Mouse (Mus musculus) intestine, embryonic 14.5 days (tissue): ENCODE data around the gene 1700013G24Rik. TPM values are rescaled to one million over a fixed set of nuclear protein-coding genes. Genes with fewer than 3 reads are reported as not detected.

Source experiments
- ATAC-seq: fragments of 200-750 bp; cut with Nextera tagmentation; replicated peaks from 2 replicates; pipeline ENCODE4 v1.8.0; 2017; ENCODE audit warnings: low read depth, moderate number of reproducible peaks, moderate TSS enrichment, moderate library complexity; ENCODE audit not compliant: low FRiP score, low TSS enrichment
- DNase-seq: peaks from one replicate; pipeline ENCODE4 v3.0.0-alpha.2; 2018; ENCODE audit warnings: low spot score
- H3K27ac ChIP-seq: fragments of 300-500 bp; sonication (generic); 2 replicates; pipeline ENCODE4 v1.5.1; 2014; ENCODE audit warnings: low read depth, mild to moderate bottlenecking, control low read depth
- H3K27me3 ChIP-seq: fragments of 300-500 bp; sonication (generic); replicated peaks from 2 replicates; pipeline ENCODE4 v1.6.1; 2014; ENCODE audit warnings: low read length, control low read depth; ENCODE audit not compliant: control insufficient read depth, insufficient read depth
- H3K36me3 ChIP-seq: fragments of 300-500 bp; sonication (generic); 2 replicates; pipeline ENCODE4 v1.6.1; 2014; ENCODE audit warnings: low read length, control low read depth; ENCODE audit not compliant: control insufficient read depth, insufficient read depth
- H3K4me1 ChIP-seq: fragments of 300-500 bp; sonication (generic); replicated peaks from 2 replicates; pipeline ENCODE4 v1.6.1; 2014; ENCODE audit warnings: low read length, control low read depth, mixed read lengths; ENCODE audit not compliant: control insufficient read depth, insufficient read depth
- H3K4me2 ChIP-seq: fragments of 300-500 bp; sonication (generic); 2 replicates; pipeline ENCODE4 v1.6.1; 2014; ENCODE audit warnings: low read length
- H3K4me3 ChIP-seq: fragments of 300-500 bp; sonication (generic); 2 replicates; pipeline ENCODE4 v1.5.1; 2014; ENCODE audit warnings: low read depth, low read length, control low read depth, mixed read lengths
- H3K9ac ChIP-seq: fragments of 300-500 bp; sonication (generic); 2 replicates; pipeline ENCODE4 v1.6.1; 2014; ENCODE audit warnings: mild to moderate bottlenecking, low read length
- H3K9me3 ChIP-seq: fragments of 300-500 bp; sonication (generic); 2 replicates; pipeline ENCODE4 v1.6.1; 2016; ENCODE audit warnings: low read length, control low read depth; ENCODE audit not compliant: control insufficient read depth
- WGBS: fragments of 180-500 bp; shearing (Covaris S2); extraction: QIAGEN DNeasy Blood & Tissue Kit; methylation state at CpG from one replicate; pipeline ENCODE4 v1.1.7; 2014; 5-methylcytosine and 5-hydroxymethylcytosine counted together
- polyA plus RNA-seq: library from polyadenylated mRNA; unstranded; fragments of >200 nt; fragmentation: Nextera tagmentation; extraction: Ambion mirVana; gene quantifications from 2 replicates; pipeline ENCODE4 v1.2.1, GENCODE M21; 2014

1700013G24Rik gene
- polyA plus RNA-seq, 1 experiment from 2014 or later, result not detected

GRCm38 (mm10) chr4:137449132-137449531 is 4.0 kb upstream of the 1700013G24Rik start:
- ATAC-seq (no peak; the same call in 1 of the 2 replicates), DNase-seq (no peak)
- Histone ChIP-seq H3K4me1 (0 out of 2 replicates have a peak, but pooled peaks cover 5% of the 10 kb centered on the region), H3K36me3 (no peaks in the 10 kb centered on the region), H3K27ac (no peak overlapping the region), H3K4me2 (no peak overlapping the region), H3K9me3 (no peaks in the 10 kb centered on the region), H3K27me3 (no peaks in the 10 kb centered on the region), H3K9ac (no peak overlapping the region), H3K4me3 (no peak overlapping the region)
- WGBS, result 47% methylated on average over 2 of the region's 2 CpGs

- no peak overlapping the region for H3K9ac ChIP-seq
- no peak overlapping the region for H3K4me3 ChIP-seq
- no peaks in the 10 kb centered on the region for H3K36me3 ChIP-seq
- 0 out of 2 replicates have a peak, but pooled peaks cover 5% of the 10 kb centered on the region for H3K4me1 ChIP-seq
- no peak overlapping the region for H3K4me2 ChIP-seq
- ATAC-seq (no peak), DNase-seq (no peak)
- WGBS, result 79% methylated on average over 10 of the region's 10 CpGs
- H3K27ac ChIP-seq, result no peak overlapping the region
- H3K9me3 ChIP-seq, result no peaks in the 10 kb centered on the region
- H3K27me3 ChIP-seq, result no peaks in the 10 kb centered on the region
These were observed 3.4 kb upstream of the 1700013G24Rik start for GRCm38 (mm10) chr4:137449715-137450114.

GRCm38 (mm10) chr4:137452190-137452589 is 894 bp upstream of the 1700013G24Rik start:
- Histone ChIP-seq H3K4me2 (no peak overlapping the region), H3K9ac (no peak overlapping the region), H3K9me3 (no peaks in the 10 kb centered on the region), H3K27me3 (no peaks in the 10 kb centered on the region), H3K4me1 (0 out of 2 replicates have a peak, but pooled peaks cover 5% of the 10 kb centered on the region), H3K27ac (no peak overlapping the region), H3K36me3 (no peaks in the 10 kb centered on the region), H3K4me3 (no peak overlapping the region)
- no peak for DNase-seq
- WGBS, result 88% methylated on average over 6 of the region's 6 CpGs
- no peak for ATAC-seq

GRCm38 (mm10) chr4:137454582-137454981 is 1.5 kb downstream of the 1700013G24Rik start:
- 89% methylated on average over 14 of the region's 14 CpGs for WGBS
- ATAC-seq (no peak), DNase-seq (no peak)
- no peaks in the 10 kb centered on the region for H3K27me3 ChIP-seq
- no peaks in the 10 kb centered on the region for H3K9me3 ChIP-seq
- H3K36me3 ChIP-seq, result no peaks in the 10 kb centered on the region
- H3K4me3 ChIP-seq, result no peak overlapping the region
- H3K9ac ChIP-seq, result no peak overlapping the region
- H3K27ac ChIP-seq, result no peak overlapping the region
- H3K4me2 ChIP-seq, result no peak overlapping the region
- no peaks in the 10 kb centered on the region for H3K4me1 ChIP-seq

GRCm38 (mm10) chr4:137456581-137456980 is 3.5 kb downstream of the 1700013G24Rik start:
- no peak overlapping the region for H3K27ac ChIP-seq
- DNase-seq, result no peak
- no peak for ATAC-seq
- no peaks in the 10 kb centered on the region for H3K9me3 ChIP-seq
- WGBS, result 86% methylated on average over 12 of the region's 12 CpGs
- no peak overlapping the region for H3K4me2 ChIP-seq
- H3K36me3 ChIP-seq, result no peaks in the 10 kb centered on the region
- H3K9ac ChIP-seq, result no peak overlapping the region
- no peaks in the 10 kb centered on the region for H3K27me3 ChIP-seq
- H3K4me3 ChIP-seq, result no peak overlapping the region
- no peaks in the 10 kb centered on the region for H3K4me1 ChIP-seq

DNA sequence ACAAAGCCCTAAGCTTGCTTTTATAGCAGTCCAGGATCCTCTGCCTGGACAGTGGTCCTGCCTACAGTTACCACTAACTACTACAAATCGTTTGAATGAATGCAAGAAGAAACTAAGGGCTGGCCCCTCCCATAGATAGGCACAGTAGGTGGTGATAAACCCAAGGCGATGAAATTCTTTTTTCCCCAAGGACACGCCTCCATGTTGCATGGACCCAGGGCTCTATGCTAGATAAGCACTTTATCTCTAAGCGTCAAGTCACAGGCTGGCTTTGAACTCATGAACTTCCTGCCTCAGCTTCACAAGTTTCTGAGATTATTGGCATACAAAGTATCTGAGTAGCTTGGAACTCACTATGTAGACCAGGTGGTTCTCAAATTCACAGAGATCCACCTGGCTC is 4.2 kb downstream of the 1700013G24Rik start:
- ATAC-seq, result no peak

DNA sequence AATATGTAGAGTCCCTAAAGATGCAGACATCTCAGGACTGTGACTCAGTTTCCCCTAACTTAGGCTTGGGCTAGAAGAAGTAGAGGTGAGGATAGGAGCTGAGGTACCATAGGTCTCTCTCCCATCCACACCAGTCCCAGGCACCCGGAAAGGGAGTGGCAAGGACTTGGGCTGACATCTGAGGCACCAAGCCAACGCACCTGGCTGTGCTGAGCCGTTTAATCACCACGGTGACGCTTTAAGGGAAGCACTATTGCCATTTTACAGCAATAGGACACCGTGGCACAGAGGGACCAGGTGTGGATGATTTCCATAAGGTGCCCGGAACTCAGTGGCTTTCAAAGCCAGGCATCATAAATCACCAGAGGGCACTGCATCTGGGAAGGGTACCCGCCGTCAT is 5.2 kb downstream of the 1700013G24Rik start:
- ATAC-seq, result no peak

More for the DNA sequence above, 4.2 kb downstream of the 1700013G24Rik start:
- WGBS, result 83% methylated on average over 4 of the region's 4 CpGs
- Histone ChIP-seq H3K4me2 (no peak overlapping the region), H3K27me3 (no peaks in the 10 kb centered on the region), H3K4me1 (no peaks in the 10 kb centered on the region), H3K36me3 (no peaks in the 10 kb centered on the region), H3K27ac (no peak overlapping the region), H3K9me3 (no peaks in the 10 kb centered on the region), H3K9ac (no peak overlapping the region), H3K4me3 (no peak overlapping the region)
- no peak for DNase-seq

DNA sequence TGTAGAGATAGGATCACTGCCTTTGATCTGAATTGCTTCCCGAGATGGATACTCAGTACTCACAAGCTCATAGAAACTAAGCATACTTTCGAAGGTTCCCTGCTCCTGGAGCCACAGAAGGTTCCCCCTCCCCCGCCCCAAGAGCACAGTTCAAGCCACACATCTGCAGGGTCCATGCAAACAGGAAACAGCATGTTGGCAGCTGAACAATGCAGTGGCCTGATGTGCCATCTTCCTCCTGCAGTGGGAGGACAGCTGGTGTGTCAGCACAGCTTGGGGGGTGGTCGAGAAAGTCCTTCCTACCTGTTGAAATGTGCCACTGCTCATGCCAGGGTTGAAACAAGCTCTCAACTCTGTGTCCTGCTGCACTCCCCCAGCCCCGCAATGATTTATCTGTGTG is 5.8 kb downstream of the 1700013G24Rik start:
- no peaks in the 10 kb centered on the region for H3K4me1 ChIP-seq
- H3K9ac ChIP-seq, result no peak overlapping the region
- WGBS, result 55% methylated on average over 5 of the region's 5 CpGs
- no peaks in the 10 kb centered on the region for H3K36me3 ChIP-seq
- no peak overlapping the region for H3K4me3 ChIP-seq
- H3K27me3 ChIP-seq, result no peaks in the 10 kb centered on the region
- no peak overlapping the region for H3K27ac ChIP-seq
- DNase-seq, result no peak
- H3K4me2 ChIP-seq, result no peak overlapping the region
- no peaks in the 10 kb centered on the region for H3K9me3 ChIP-seq
- no peak for ATAC-seq

More for the DNA sequence above, 5.2 kb downstream of the 1700013G24Rik start:
- H3K4me3 ChIP-seq, result no peak overlapping the region
- DNase-seq, result no peak
- H3K36me3 ChIP-seq, result no peaks in the 10 kb centered on the region
- no peaks in the 10 kb centered on the region for H3K9me3 ChIP-seq
- no peaks in the 10 kb centered on the region for H3K4me1 ChIP-seq
- no peaks in the 10 kb centered on the region for H3K27me3 ChIP-seq
- no peak overlapping the region for H3K4me2 ChIP-seq
- no peak overlapping the region for H3K9ac ChIP-seq
- 82% methylated on average over 9 of the region's 9 CpGs for WGBS
- H3K27ac ChIP-seq, result no peak overlapping the region

GRCm38 (mm10) chr4:137460676-137461075 is 7.6 kb downstream of the 1700013G24Rik start:
- 77% methylated on average over 14 of the region's 14 CpGs for WGBS

More at GRCm38 (mm10) chr4:137460676-137461075, 7.6 kb downstream of the 1700013G24Rik start:
- ATAC-seq (no peak), DNase-seq (no peak)
- no peak overlapping the region for H3K4me3 ChIP-seq
- no peaks in the 10 kb centered on the region for H3K36me3 ChIP-seq
- H3K9ac ChIP-seq, result no peak overlapping the region
- H3K9me3 ChIP-seq, result no peaks in the 10 kb centered on the region
- H3K4me1 ChIP-seq, result 0 out of 2 replicates have a peak, but pooled peaks cover 3% of the 10 kb centered on the region
- no peak overlapping the region for H3K27ac ChIP-seq
- H3K27me3 ChIP-seq, result no peaks in the 10 kb centered on the region
- no peak overlapping the region for H3K4me2 ChIP-seq
